Comparison of ENCODE assay signal across 17 mouse cellular contexts in the genomic region with DNA sequence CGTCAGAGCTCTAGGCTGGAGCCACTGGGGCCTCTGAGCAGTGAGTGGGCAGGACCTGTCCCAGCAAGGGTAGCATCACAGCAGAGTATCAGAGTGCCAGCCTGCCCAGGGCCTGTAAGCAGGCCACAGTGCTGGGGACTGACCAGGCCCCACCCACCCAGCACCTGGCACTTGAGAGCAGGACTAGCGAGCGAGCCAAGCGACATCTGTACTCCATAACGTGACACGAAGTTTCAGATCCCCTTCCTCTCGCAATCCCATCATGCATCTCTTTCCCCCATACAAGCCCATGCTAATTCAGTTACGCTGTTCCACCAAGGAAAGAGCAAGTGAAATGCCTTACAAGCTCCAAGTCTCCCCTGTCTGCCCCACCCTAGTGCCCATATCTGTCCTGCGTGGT. TPM values are rescaled to one million over a fixed set of nuclear protein-coding genes. Genes with fewer than 3 reads are reported as not detected.
A peak's percentile ranks its signal among the peaks of the same experiment; 100 is the strongest.
DNase-seq lines count a peak whose midpoint lies in the region; ATAC-seq lines count a peak whose summit lies in the region.
"Had no signal": no experiment of that assay in that cellular context is flagged by ENCODE, and none has a peak within 500 bp of the region (broad histone marks: within the 10 kb centered on the region; RNA-seq: fewer than 3 reads in every experiment).

No protein-coding gene starts in this region.

- no peaks in the 10 kb centered on the region for H3K27me3 ChIP-seq in lung, embryonic 15.5 days
- H3K27me3 ChIP-seq: embryonic facial prominence, embryonic 15.5 days; forebrain, embryonic 13.5 days; liver, embryonic 13.5 days had no signal

- H3K4me2 ChIP-seq in lung, embryonic 15.5 days, result no peak overlapping the region
- H3K4me2 ChIP-seq: embryonic facial prominence, embryonic 15.5 days; forebrain, embryonic 13.5 days; hindbrain, embryonic 14.5 days; liver, embryonic 13.5 days had no signal

- no peak overlapping the region for H3K9ac ChIP-seq in lung, embryonic 15.5 days
- H3K9ac ChIP-seq: embryonic facial prominence, embryonic 15.5 days; forebrain, embryonic 13.5 days; hindbrain, embryonic 14.5 days; liver, embryonic 13.5 days had no signal

- no peak overlapping the region for H3K27ac ChIP-seq in lung, embryonic 15.5 days
- H3K27ac ChIP-seq: embryonic facial prominence, embryonic 15.5 days; forebrain, embryonic 13.5 days; hindbrain, embryonic 14.5 days; left cerebral cortex, adult 2 months had no signal

- WGBS in lung, embryonic 15.5 days, result 80% methylated on average over 9 of the region's 9 CpGs

- no peak for DNase-seq in lung, postnatal 36 days
- DNase-seq in c-Kit-positive CD71-negative TER-119-negative erythroid progenitor cells, embryonic 14.5 days (ENCODE audit: low read depth), result peak; percentile 14
- peak; percentile 76 to 80 for DNase-seq in spleen, postnatal 36 days (ENCODE audit: low spot score in 2 of 2)
- no peak for DNase-seq in right cerebral cortex, postnatal 14 days
- no peak for DNase-seq in adrenal gland, adult 8-10 months
- no peak for DNase-seq in kidney, postnatal 36 days
- DNase-seq: adrenal gland, postnatal 14 days; cerebellum, adult 11-12 months; gastrocnemius, postnatal 36 days; liver, embryonic 13.5 days had no signal

- no peak overlapping the region for H3K4me3 ChIP-seq in lung, embryonic 15.5 days
- H3K4me3 ChIP-seq: embryonic facial prominence, embryonic 15.5 days; forebrain, embryonic 13.5 days; left cerebral cortex, adult 2 months; liver, embryonic 13.5 days had no signal

- H3K9me3 ChIP-seq in lung, embryonic 15.5 days, result no peaks in the 10 kb centered on the region
- H3K9me3 ChIP-seq: embryonic facial prominence, embryonic 15.5 days; forebrain, embryonic 13.5 days; liver, embryonic 13.5 days had no signal

- 0 out of 2 replicates have a peak, but pooled peaks have one; percentile 46 for ATAC-seq in lung, embryonic 15.5 days (ENCODE audit: borderline replicate concordance, extremely low read depth, low FRiP score, low TSS enrichment)
- peak; percentile 83 for ATAC-seq in megakaryocyte, adult 5-6 weeks (ENCODE audit: poor library complexity, severe bottlenecking)
- ATAC-seq: forebrain, embryonic 13.5 days; intestine, postnatal 0 days had no signal

- no peaks in the 10 kb centered on the region for H3K4me1 ChIP-seq in lung, embryonic 15.5 days

- peaks cover 7% of the 10 kb centered on the region; the same call in 1 of the 2 replicates for H3K36me3 ChIP-seq in lung, embryonic 15.5 days

RNA-seq across cellular contexts. Expression of gene Lcmt1, which starts 39.1 kb away (rescaled TPM):
- polyA plus RNA-seq in lung, embryonic 15.5 days (2015; fragmentation: Nextera tagmentation; extraction: Ambion mirVana), result 46.2 and 48.5 TPM in 2 replicates
- total RNA-seq in megakaryocyte, adult 5-6 weeks (2015), result 22.6 and 23.4 TPM in 2 replicates
- total RNA-seq in megakaryocyte, adult 5-6 weeks (2017), result 30.1 and 37.4 TPM in 2 replicates
- 10 to 100 TPM; 31.2 to 42.3 (median 35.5) TPM for total RNA-seq in adrenal gland, adult 8-10 months (2022)

RNA-seq across cellular contexts. Expression of gene Arhgap17, which starts 39.2 kb away (rescaled TPM):
- 16.7 and 18.5 TPM in 2 replicates for polyA plus RNA-seq in lung, embryonic 15.5 days (2015; fragmentation: Nextera tagmentation; extraction: Ambion mirVana)
- total RNA-seq in megakaryocyte, adult 5-6 weeks (2015), result 123 and 129 TPM in 2 replicates
- total RNA-seq in megakaryocyte, adult 5-6 weeks (2017), result 40.7 and 51.7 TPM in 2 replicates
- total RNA-seq in adrenal gland, adult 8-10 months (2022), result 10 to 100 TPM; 59.5 to 99.1 (median 71.7) TPM

Comparison
In these comparisons a context has a peak if more than half of its experiments do, and no peak if none do; other contexts are left out.
1. DNase-seq: peak in c-Kit-positive CD71-negative TER-119-negative erythroid progenitor cells, embryonic 14.5 days (single experiment) and spleen, postnatal 36 days (2 of 2); none in lung, postnatal 36 days (single experiment), right cerebral cortex, postnatal 14 days (single experiment), adrenal gland, adult 8-10 months (single experiment) and kidney, postnatal 36 days (0 of 2).